Comparison of ENCODE assay signal across 22 mouse cellular contexts in the genomic region with DNA sequence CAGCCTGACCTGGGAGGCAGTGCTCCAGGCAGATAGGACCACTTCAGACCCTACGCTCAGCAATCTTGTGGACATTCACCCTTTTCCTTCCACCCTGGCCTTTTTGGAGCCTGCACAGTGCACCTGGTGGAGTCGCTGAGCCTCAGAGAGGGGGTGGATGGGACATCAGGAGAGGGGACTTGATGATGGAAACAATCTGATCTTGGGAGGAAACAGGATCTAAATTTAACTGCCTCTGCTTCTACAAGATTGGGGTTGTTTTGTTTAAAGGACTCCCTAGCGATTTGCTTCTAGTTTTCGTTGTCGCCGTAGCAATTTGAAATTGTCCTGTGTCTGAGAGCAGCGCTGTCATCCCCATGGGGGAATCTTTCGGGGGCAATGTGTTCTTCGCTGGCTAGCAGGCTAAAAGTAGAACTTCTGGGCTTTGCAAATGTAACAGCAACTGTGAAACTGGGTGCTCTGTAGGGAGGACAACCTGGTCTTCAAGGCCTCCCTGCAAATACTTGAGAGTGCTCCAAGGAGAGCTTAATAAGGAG. TPM values are rescaled to one million over a fixed set of nuclear protein-coding genes. Genes with fewer than 3 reads are reported as not detected.
A peak's percentile ranks its signal among the peaks of the same experiment; 100 is the strongest.
DNase-seq lines count a peak whose midpoint lies in the region; ATAC-seq lines count a peak whose summit lies in the region.
"Had no signal": no experiment of that assay in that cellular context is flagged by ENCODE, and none has a peak within 500 bp of the region (broad histone marks: within the 10 kb centered on the region; RNA-seq: fewer than 3 reads in every experiment).

No protein-coding gene starts in this region.

- H3K4me2 ChIP-seq in intestine, embryonic 16.5 days (ENCODE audit: low read depth, low read length): no peak overlapping the region
- H3K4me2 ChIP-seq: liver, embryonic 15.5 days; lung, embryonic 15.5 days; midbrain, embryonic 11.5 days had no signal

- H3K27me3 ChIP-seq in intestine, embryonic 16.5 days (replicated peaks; ENCODE audit: control insufficient read depth, insufficient read depth, low read length): no peaks in the 10 kb centered on the region
- H3K27me3 ChIP-seq: liver, embryonic 15.5 days; lung, embryonic 15.5 days had no signal

- DNase-seq in gastrocnemius, postnatal 25 days: peak; percentile 48
- DNase-seq in gastrocnemius, postnatal 4 days (ENCODE audit: low spot score in 2 of 2): no peak
- peak; percentile 39 to 61 for DNase-seq in heart, adult 9 months (ENCODE audit: low spot score in 2 of 2)
- DNase-seq in heart, postnatal 14 days: no peak
- DNase-seq in urinary bladder, postnatal 10 days (ENCODE audit: low spot score): peak; percentile 2
- DNase-seq in urinary bladder, postnatal 25 days (ENCODE audit: low spot score): no peak
- no peak for DNase-seq in right cerebral cortex, postnatal 36 days (ENCODE audit: low spot score in 2 of 2)
- DNase-seq: adrenal gland, postnatal 25 days; cerebellum, adult 8-10 months; cerebellum, postnatal 36 days; gastrocnemius, postnatal 10 days; kidney, adult 2 months; right cerebral cortex, postnatal 25 days had no signal

- intact Hi-C loops in heart, postnatal 14 days (cut with DNase I): no loop called here

- no peak for ATAC-seq in intestine, embryonic 16.5 days
- ATAC-seq: CD4-positive, CD25-positive, alpha-beta regulatory T cell, adult 4 months; forebrain, embryonic 14.5 days; hindbrain, embryonic 16.5 days; midbrain, embryonic 16.5 days had no signal

- no peaks in the 10 kb centered on the region for H3K36me3 ChIP-seq in intestine, embryonic 16.5 days (ENCODE audit: control insufficient read depth, insufficient read depth, low read length)
- H3K36me3 ChIP-seq: heart, embryonic 10.5 days; liver, embryonic 15.5 days; lung, embryonic 15.5 days had no signal

- no peak overlapping the region for H3K27ac ChIP-seq in intestine, embryonic 16.5 days (ENCODE audit: low read length)
- H3K27ac ChIP-seq: heart, embryonic 10.5 days; liver, embryonic 15.5 days; lung, embryonic 15.5 days had no signal

- H3K9me3 ChIP-seq in intestine, embryonic 16.5 days (ENCODE audit: control insufficient read depth, low read length): no peaks in the 10 kb centered on the region
- H3K9me3 ChIP-seq: heart, embryonic 10.5 days; liver, embryonic 15.5 days; lung, embryonic 15.5 days had no signal

- no peak overlapping the region for H3K9ac ChIP-seq in intestine, embryonic 16.5 days (ENCODE audit: low read depth, low read length)
- H3K9ac ChIP-seq: liver, embryonic 15.5 days; lung, embryonic 15.5 days had no signal

- WGBS in intestine, embryonic 16.5 days: 60% methylated on average over 9 of the region's 9 CpGs

- H3K4me3 ChIP-seq in intestine, embryonic 16.5 days (ENCODE audit: low read length): no peak overlapping the region
- H3K4me3 ChIP-seq: heart, embryonic 10.5 days; liver, embryonic 15.5 days; lung, embryonic 15.5 days had no signal

- H3K4me1 ChIP-seq in intestine, embryonic 16.5 days (ENCODE audit: control insufficient read depth, insufficient read depth, low read length): peaks cover 8% of the 10 kb centered on the region; the same call in 1 of the 2 replicates
- H3K4me1 ChIP-seq: liver, embryonic 15.5 days; lung, embryonic 15.5 days had no signal

RNA-seq across cellular contexts. Expression of a gene that starts 59.9 kb away (rescaled TPM):
- 1 to 10 TPM; 3.5 to 4.6 TPM for total RNA-seq in gastrocnemius, postnatal 25 days (2021)
- 10 to 100 TPM; 11.9 to 12.3 TPM for total RNA-seq in gastrocnemius, postnatal 4 days (2021)
- 10 to 100 TPM; 16.2 to 16.9 TPM for total RNA-seq in heart, postnatal 14 days (2021)
- polyA plus RNA-seq in intestine, embryonic 16.5 days (2015; fragmentation: Nextera tagmentation; extraction: Ambion mirVana): 48.7 and 50.1 TPM in 2 replicates

Comparison
In these comparisons a context has a peak if more than half of its experiments do, and no peak if none do; other contexts are left out.
1. DNase-seq: peak in gastrocnemius, postnatal 25 days (single experiment), heart, adult 9 months (2 of 2) and urinary bladder, postnatal 10 days (single experiment); none in gastrocnemius, postnatal 4 days (0 of 2), heart, postnatal 14 days (0 of 2), urinary bladder, postnatal 25 days (single experiment) and right cerebral cortex, postnatal 36 days (0 of 2).